Mouse (Mus musculus): ENCODE measurements around the gene Tcl1b3.
"Not testable (repeated sequence)": the region's sequence is repeated elsewhere in the genome, so short reads cannot be mapped to it uniquely, and the experiment has no call there.

- not testable (repeated sequence) for TF ChIP-seq CTCF (IDR thresholded peaks at IDR 0.05; ENCODE audit: low read depth, low read length); POLR2A (IDR thresholded peaks at IDR 0.05; ENCODE audit: borderline replicate concordance, low read depth, low read length)
Observed at GRCm38 (mm10) chr12:105144928-105145327, 45.9 kb upstream of the Tcl1b3 start.
